Mouse (Mus musculus) Patski (cell line): Measurements from ENCODE around the gene Pip5k1b. TPM values are rescaled to one million over a fixed set of nuclear protein-coding genes. Genes with fewer than 3 reads are reported as not detected.

ENCODE experiments used
- ATAC-seq: fragments of 100-300 bp; one replicate; pipeline ENCODE4 v1.8.0; 2021
- CTCF ChIA-PET: fragments of 350-600 bp; sonication (Branson Sonifier 250); formaldehyde crosslinking; loops from one replicate; lab custom pipeline; 2022; ENCODE audit warnings: inconsistent platforms; lab: Charles Lee
- POLR2A ChIA-PET: fragments of 350-600 bp; sonication (Branson Sonifier 250); formaldehyde crosslinking; loops from one replicate; lab custom pipeline; 2022; ENCODE audit warnings: antibody characterized with exemption, inconsistent platforms; lab: Charles Lee
- DNase-seq: peaks from one replicate; pipeline ENCODE4 v3.0.0-alpha.2; 2011; ENCODE audit warnings: low read depth, low spot score
- H3K27me3 ChIP-seq: fragments of 371-371 bp; one replicate; pipeline ENCODE4 v1.5.1; 2021
- CTCF ChIP-seq: fragments of 100-300 bp; IDR thresholded peaks from one replicate; pipeline ENCODE4 v1.5.1; 2021
- in situ Hi-C: fragments of 300-500 bp; cut with MboI; formaldehyde crosslinking; loops from 3 replicates; pipeline ENCODE4 v1.11.1; 2018; ENCODE audit warnings: low pct_unique_long_range_greater_than_20kb, mixed read lengths
- polyA plus RNA-seq: library from polyadenylated mRNA; unstranded; gene quantifications from one replicate; pipeline ENCODE4 v1.2.3, GENCODE M21; 2021

Pip5k1b gene
- polyA plus RNA-seq, 1 experiment from 2014 or later: 5.6 TPM

- ATAC-seq: no peak
- no peaks in the 10 kb centered on the region for H3K27me3 ChIP-seq
- in situ Hi-C loops: loop anchor here (10.0 kb wide), 1 partner anchor 387 kb away; no protein-coding TSS in a partner anchor
- CTCF ChIA-PET: interaction anchor here (1.1 to 1.2 kb wide), 2 partner anchors 9 to 10 kb away, joined by 3 read pairs; no protein-coding TSS in a partner anchor
- DNase-seq: no peak
- POLR2A ChIA-PET: no interaction called here
- no peak for TF ChIP-seq CTCF
Observed at GRCm38 (mm10) chr19:24307271-24308221, 248.1 kb downstream of the Pip5k1b start.

GRCm38 (mm10) chr19:24306351-24306750 lies 249.3 kb downstream of the Pip5k1b start:
- H3K27me3 ChIP-seq: no peaks in the 10 kb centered on the region
- DNase-seq: no peak
- no peak for ATAC-seq
- in situ Hi-C loops: loop anchor here (10.0 kb wide), 1 partner anchor 388 kb away; no protein-coding TSS in a partner anchor
- TF ChIP-seq CTCF: peak; percentile 55
- ChIA-PET CTCF (interaction anchor here (0.7 kb wide), 1 partner anchor 24 kb away, joined by 3 read pairs; no protein-coding TSS in a partner anchor), POLR2A (no interaction called here)

- CTCF ChIA-PET: interaction anchor here (1.0 to 1.9 kb wide), 4 partner anchors 50 to 584 kb away, joined by 3 to 7 read pairs (median 4); no protein-coding TSS in a partner anchor
- H3K27me3 ChIP-seq: no peaks in the 10 kb centered on the region
- TF ChIP-seq CTCF: no peak
- in situ Hi-C loops: loop anchor here (5.0 to 10.0 kb wide), 3 partner anchors 310 to 570 kb away; no protein-coding TSS in a partner anchor
- POLR2A ChIA-PET: no interaction called here
- DNase-seq: no peak
- ATAC-seq: no peak
Observed at GRCm38 (mm10) chr19:24302198-24302597, 253.5 kb downstream of the Pip5k1b start.

- ATAC-seq: no peak
- POLR2A ChIA-PET: interaction anchor here (0.6 kb wide), 1 partner anchor 110 kb away, joined by 3 read pairs; no protein-coding TSS in a partner anchor
- CTCF ChIA-PET: interaction anchor here (1.0 to 1.9 kb wide), 4 partner anchors 51 to 585 kb away, joined by 3 to 7 read pairs (median 4); no protein-coding TSS in a partner anchor
- no peak for TF ChIP-seq CTCF
- in situ Hi-C loops: loop anchor here (5.0 to 10.0 kb wide), 3 partner anchors 311 to 571 kb away; no protein-coding TSS in a partner anchor
- DNase-seq: no peak
- H3K27me3 ChIP-seq: no peaks in the 10 kb centered on the region
Observed at GRCm38 (mm10) chr19:24301768-24302148, 253.9 kb downstream of the Pip5k1b start.

- H3K27me3 ChIP-seq: no peaks in the 10 kb centered on the region
- TF ChIP-seq CTCF: peak; percentile 91
- in situ Hi-C loops: loop anchor here (5.0 to 10.0 kb wide), 3 partner anchors 311 to 571 kb away; no protein-coding TSS in a partner anchor
- ChIA-PET CTCF (interaction anchor here (0.6 to 1.9 kb wide), 12 partner anchors 13 to 585 kb away, joined by 3 to 7 read pairs (median 3); no protein-coding TSS in a partner anchor), POLR2A (interaction anchor here (0.6 kb wide), 1 partner anchor 110 kb away, joined by 3 read pairs; no protein-coding TSS in a partner anchor)
- ATAC-seq (peak; percentile 79), DNase-seq (no peak)
Observed at GRCm38 (mm10) chr19:24300994-24301767, 254.5 kb downstream of the Pip5k1b start.

GRCm38 (mm10) chr19:24293537-24293936 lies 262.1 kb downstream of the Pip5k1b start:
- ChIA-PET POLR2A (no interaction called here), CTCF (interaction anchor here (1.0 to 1.7 kb wide), 3 partner anchors 10 to 592 kb away, joined by 3 to 4 read pairs (median 3); no protein-coding TSS in a partner anchor)
- DNase-seq (no peak), ATAC-seq (peak; percentile 35)
- TF ChIP-seq CTCF: no peak
- H3K27me3 ChIP-seq: no peaks in the 10 kb centered on the region
- in situ Hi-C loops: no loop called here

- TF ChIP-seq CTCF: peak; percentile 75
- DNase-seq: no peak
- in situ Hi-C loops: no loop called here
Observed at GRCm38 (mm10) chr19:24284187-24284586, 271.5 kb downstream of the Pip5k1b start.

GRCm38 (mm10) chr19:24281288-24281980 lies 274.2 kb downstream of the Pip5k1b start:
- TF ChIP-seq CTCF: no peak
- in situ Hi-C loops: no loop called here
- CTCF ChIA-PET: interaction anchor here (1.2 to 3.0 kb wide), 6 partner anchors 10 to 418 kb away, joined by 3 to 14 read pairs (median 4); no protein-coding TSS in a partner anchor
- ATAC-seq (no peak), DNase-seq (no peak)
- H3K27me3 ChIP-seq: no peaks in the 10 kb centered on the region
- POLR2A ChIA-PET: no interaction called here

More at GRCm38 (mm10) chr19:24284187-24284586, 271.5 kb downstream of the Pip5k1b start:
- ChIA-PET CTCF (interaction anchor here (0.6 to 1.5 kb wide), 10 partner anchors 10 to 445 kb away, joined by 3 to 5 read pairs (median 4); no protein-coding TSS in a partner anchor), POLR2A (interaction anchor here (0.6 kb wide), 1 partner anchor 68 kb away, joined by 4 read pairs; no protein-coding TSS in a partner anchor)
- ATAC-seq: no peak
- no peaks in the 10 kb centered on the region for H3K27me3 ChIP-seq
